Mouse (Mus musculus) midbrain, embryonic 12.5 days (tissue): ENCODE data around the gene Pdcd7. TPM values are rescaled to one million over a fixed set of nuclear protein-coding genes. Genes with fewer than 3 reads are reported as not detected.

ENCODE experiments used
- ATAC-seq: fragments of 200-750 bp; cut with Nextera tagmentation; 2 replicates; pipeline ENCODE4 v1.8.0; 2017; ENCODE audit warnings: low read depth, moderate TSS enrichment, moderate library complexity; ENCODE audit not compliant: low FRiP score
- H3K27ac ChIP-seq: fragments of 300-500 bp; sonication (generic); replicated peaks from 2 replicates; pipeline ENCODE4 v1.5.1; 2016; ENCODE audit warnings: mild to moderate bottlenecking
- H3K27me3 ChIP-seq: fragments of 300-500 bp; sonication (generic); 2 replicates; pipeline ENCODE4 v1.6.1; 2016; ENCODE audit warnings: mild to moderate bottlenecking
- H3K36me3 ChIP-seq: fragments of 300-500 bp; sonication (generic); 2 replicates; pipeline ENCODE4 v1.6.1; 2016
- H3K4me1 ChIP-seq: fragments of 300-500 bp; sonication (generic); 2 replicates; pipeline ENCODE4 v1.6.1; 2016
- H3K4me2 ChIP-seq: fragments of 300-500 bp; sonication (generic); replicated peaks from 2 replicates; pipeline ENCODE4 v1.6.1; 2016; ENCODE audit warnings: mild to moderate bottlenecking, moderate library complexity
- H3K4me3 ChIP-seq: fragments of 300-500 bp; sonication (generic); 2 replicates; pipeline ENCODE4 v1.5.1; 2016; ENCODE audit warnings: mild to moderate bottlenecking
- H3K9ac ChIP-seq: fragments of 300-500 bp; sonication (generic); replicated peaks from 2 replicates; pipeline ENCODE4 v1.6.1; 2016; ENCODE audit warnings: mild to moderate bottlenecking, moderate library complexity
- H3K9me3 ChIP-seq: fragments of 300-500 bp; sonication (generic); 2 replicates; pipeline ENCODE4 v1.6.1; 2016; ENCODE audit warnings: mild to moderate bottlenecking
- WGBS: fragments of 180-500 bp; shearing (Covaris S2); methylation state at CpG from one replicate; pipeline ENCODE4 v1.1.7; 2016; 5-methylcytosine and 5-hydroxymethylcytosine counted together
- polyA plus RNA-seq: library from polyadenylated mRNA; unstranded; fragments of >200 nt; fragmentation: Nextera tagmentation; extraction: Ambion mirVana; gene quantifications from 2 replicates; pipeline ENCODE4 v1.2.1, GENCODE M21; 2016

Pdcd7 gene
- polyA plus RNA-seq, 1 experiment from 2014 or later = 12.2 TPM

- 39% methylated on average over 8 of the region's 8 CpGs for WGBS
Observed at GRCm38 (mm10) chr9:65386373-65387140, 40.7 kb downstream of the Pdcd7 start.

DNA sequence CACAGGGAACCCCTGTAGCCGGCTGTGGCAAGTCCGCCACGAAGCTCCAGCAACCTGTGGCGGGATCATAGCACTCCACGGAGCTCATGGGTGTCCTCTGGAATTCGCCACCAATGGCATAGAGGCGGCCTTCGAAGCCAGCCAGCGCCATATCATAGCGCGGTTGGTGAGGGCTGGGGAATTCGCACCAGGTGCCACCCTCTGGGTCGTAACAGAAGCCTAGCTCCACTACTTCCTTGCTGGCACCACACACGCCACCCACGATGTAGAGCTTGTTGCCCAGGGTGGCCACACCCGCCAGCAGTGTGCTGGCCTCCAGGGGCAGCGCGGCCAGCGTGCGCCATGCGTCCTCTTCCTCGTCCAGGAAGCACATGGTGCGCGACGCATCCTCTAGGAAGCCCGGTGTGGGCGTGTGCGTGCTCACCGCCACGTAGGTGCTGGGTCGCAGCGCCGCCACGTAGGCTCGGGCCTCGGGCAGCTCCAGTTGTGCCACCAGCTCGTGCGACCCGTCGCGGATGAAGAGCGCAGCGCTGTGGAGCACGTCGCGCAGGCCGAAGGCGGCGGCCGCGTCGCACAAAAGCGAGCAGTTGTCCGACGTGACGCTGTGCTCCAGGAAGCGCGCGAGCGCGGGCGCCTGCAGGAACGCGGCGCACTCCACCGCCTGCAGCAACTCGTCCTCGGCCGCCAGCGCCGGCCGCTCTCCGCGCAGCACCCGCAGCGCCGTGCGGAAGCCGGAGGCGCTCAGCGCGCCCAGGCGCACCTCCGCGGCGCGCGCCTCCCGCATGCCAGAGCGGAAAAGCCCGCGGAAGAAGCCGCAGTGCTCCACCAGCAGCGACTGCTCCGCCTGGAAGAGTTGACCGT is 45.1 kb downstream of the Pdcd7 start:
- peak overlapping the region; percentile 42 for H3K4me3 ChIP-seq
- peaks cover 55% of the 10 kb centered on the region for H3K27me3 ChIP-seq
- peak overlapping the region; percentile 46 for H3K4me2 ChIP-seq
- no peaks in the 10 kb centered on the region for H3K9me3 ChIP-seq
- no peak overlapping the region for H3K9ac ChIP-seq
- ATAC-seq = no peak
- peaks cover 14% of the 10 kb centered on the region for H3K4me1 ChIP-seq
- no peaks in the 10 kb centered on the region for H3K36me3 ChIP-seq
- H3K27ac ChIP-seq = no peak overlapping the region
- 19% methylated on average over 95 of the region's 96 CpGs for WGBS

More at GRCm38 (mm10) chr9:65386373-65387140, 40.7 kb downstream of the Pdcd7 start:
- Histone ChIP-seq H3K27me3 (peaks cover 33% of the 10 kb centered on the region), H3K4me1 (peaks cover 14% of the 10 kb centered on the region), H3K9me3 (no peaks in the 10 kb centered on the region), H3K36me3 (no peaks in the 10 kb centered on the region), H3K9ac (no peak overlapping the region), H3K4me3 (no peak overlapping the region), H3K27ac (no peak overlapping the region), H3K4me2 (no peak overlapping the region)
- ATAC-seq = no peak

DNA sequence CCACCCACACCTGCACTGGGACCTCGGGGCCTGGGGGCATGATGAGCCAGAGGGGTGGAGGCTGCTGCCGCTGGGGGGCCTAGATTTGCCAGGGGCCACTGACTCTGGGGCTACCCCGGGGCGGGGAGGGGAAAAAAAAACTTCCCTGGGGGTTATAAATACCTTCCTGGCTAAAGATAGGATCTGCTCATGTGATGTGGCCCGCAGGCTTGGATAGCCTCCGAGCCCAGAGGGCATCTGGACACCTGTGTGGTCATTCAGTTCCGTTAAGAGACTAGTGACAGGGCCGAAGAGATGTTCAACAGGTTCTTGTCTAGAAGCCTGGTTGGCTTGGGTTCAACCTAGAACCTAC is 45.7 kb downstream of the Pdcd7 start, which contains the start of gene Kbtbd13:
TSS of gene Kbtbd13 (minus strand) at position 40 of the 352 bp plus-strand sequence.
- peaks cover 9% of the 10 kb centered on the region for H3K4me1 ChIP-seq
- no peaks in the 10 kb centered on the region for H3K9me3 ChIP-seq
- H3K27ac ChIP-seq = no peak within 1 kb of the TSS
- WGBS = 45% methylated on average over 7 of the region's 8 CpGs
- H3K9ac ChIP-seq = no peak within 1 kb of the TSS
- peak within 1 kb of the TSS; percentile 46 for H3K4me2 ChIP-seq
- H3K36me3 ChIP-seq = no peaks in the 10 kb centered on the region
- no peak for ATAC-seq
- H3K27me3 ChIP-seq = peaks cover 55% of the 10 kb centered on the region
- peak within 1 kb of the TSS; percentile 42 for H3K4me3 ChIP-seq

GRCm38 (mm10) chr9:65392638-65393364 is 46.9 kb downstream of the Pdcd7 start:
- Histone ChIP-seq H3K4me3 (no peak overlapping the region), H3K9me3 (no peaks in the 10 kb centered on the region), H3K4me2 (no peak overlapping the region), H3K36me3 (no peaks in the 10 kb centered on the region), H3K9ac (no peak overlapping the region), H3K4me1 (peaks cover 8% of the 10 kb centered on the region), H3K27ac (no peak overlapping the region), H3K27me3 (peaks cover 50% of the 10 kb centered on the region)
- ATAC-seq = no peak
- 28% methylated on average over 6 of the region's 6 CpGs for WGBS

GRCm38 (mm10) chr9:65393606-65394005 is 47.7 kb downstream of the Pdcd7 start:
- Histone ChIP-seq H3K9me3 (no peaks in the 10 kb centered on the region), H3K9ac (no peak overlapping the region), H3K27me3 (peaks cover 50% of the 10 kb centered on the region), H3K4me1 (peaks cover 15% of the 10 kb centered on the region), H3K4me3 (no peak overlapping the region), H3K36me3 (no peaks in the 10 kb centered on the region), H3K4me2 (no peak overlapping the region), H3K27ac (no peak overlapping the region)
- 46% methylated on average over 2 of the region's 2 CpGs for WGBS
- no peak for ATAC-seq

DNA sequence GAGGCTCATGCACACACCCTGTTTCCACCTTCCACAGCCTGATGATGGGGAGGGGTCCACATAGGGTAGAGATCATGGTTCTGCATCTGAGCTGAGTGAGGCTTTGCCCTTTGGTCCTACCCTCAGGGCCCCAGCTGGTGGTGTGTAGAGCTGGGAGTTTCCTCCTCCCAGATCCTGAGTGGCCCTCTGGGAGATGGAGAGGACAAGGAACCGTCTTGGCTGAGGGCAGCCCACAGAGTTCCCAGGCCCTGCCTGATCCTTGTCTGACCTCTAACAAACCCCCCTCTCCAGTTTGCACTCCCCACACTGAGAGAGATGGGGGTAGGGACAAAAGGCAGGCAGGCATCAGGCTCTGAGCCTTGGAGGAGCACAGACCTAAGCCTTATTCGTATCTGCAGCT is 48.5 kb downstream of the Pdcd7 start:
- ATAC-seq = no peak
- 68% methylated on average over 2 of the region's 2 CpGs for WGBS
- Histone ChIP-seq H3K4me3 (no peak overlapping the region), H3K27me3 (peaks cover 48% of the 10 kb centered on the region), H3K4me1 (peaks cover 17% of the 10 kb centered on the region), H3K9me3 (no peaks in the 10 kb centered on the region), H3K36me3 (no peaks in the 10 kb centered on the region), H3K27ac (no peak overlapping the region), H3K9ac (no peak overlapping the region), H3K4me2 (no peak overlapping the region)

DNA sequence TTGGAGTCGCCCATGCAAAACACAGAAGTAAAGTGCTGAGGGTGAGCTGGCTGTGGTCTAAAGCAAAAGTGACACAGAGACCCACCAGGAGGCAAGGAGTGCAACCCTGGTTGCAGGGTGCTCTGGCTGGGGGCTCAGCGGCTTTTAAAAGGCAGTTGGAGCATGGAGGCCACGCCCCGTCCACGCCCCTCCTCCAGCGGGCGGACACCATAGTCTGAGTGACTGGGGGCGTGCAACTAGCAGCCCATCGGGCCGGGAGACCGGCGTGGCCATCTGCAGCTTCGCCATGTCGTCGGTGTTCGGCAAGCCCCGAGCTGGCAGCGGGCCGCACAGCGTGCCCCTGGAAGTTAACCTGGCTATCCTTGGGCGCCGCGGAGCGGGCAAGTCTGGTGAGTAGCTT is 52.4 kb downstream of the Pdcd7 start, which contains the start of gene Rasl12:
TSS of gene Rasl12 (plus strand) at position 228 of the 400 bp plus-strand sequence.
- peak; percentile 70; the same call in 1 of the 2 replicates for ATAC-seq
- Histone ChIP-seq H3K27ac (no peak within 1 kb of the TSS), H3K27me3 (peaks cover 11% of the 10 kb centered on the region), H3K4me3 (peak within 1 kb of the TSS; percentile 52), H3K36me3 (no peaks in the 10 kb centered on the region), H3K4me1 (peaks cover 9% of the 10 kb centered on the region), H3K4me2 (peak within 1 kb of the TSS; percentile 75), H3K9me3 (no peaks in the 10 kb centered on the region), H3K9ac (peak within 1 kb of the TSS; percentile 62)
- under 1% methylated on average over 24 of the region's 24 CpGs for WGBS

DNA sequence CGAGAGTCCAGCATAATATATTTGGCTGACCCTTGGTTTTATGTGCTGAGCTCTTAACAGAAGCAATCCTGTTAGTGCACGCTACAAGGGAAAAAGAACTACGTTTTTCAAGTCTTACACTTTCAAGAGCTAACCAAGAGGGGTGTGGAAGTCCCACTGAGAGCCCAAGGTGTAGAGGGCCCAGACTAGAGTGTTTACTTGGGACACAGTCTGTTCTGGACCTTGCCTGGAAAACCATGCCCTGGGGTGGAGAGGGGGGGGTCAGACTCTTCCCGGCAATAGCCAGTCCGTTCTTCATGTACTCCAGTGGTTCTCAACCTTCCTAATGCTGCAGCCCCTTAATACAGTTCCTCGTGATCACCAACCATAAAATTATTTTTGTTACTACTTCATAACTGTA is 54.0 kb downstream of the Pdcd7 start:
- Histone ChIP-seq H3K27me3 (peaks cover 7% of the 10 kb centered on the region), H3K4me2 (no peak overlapping the region), H3K36me3 (no peaks in the 10 kb centered on the region), H3K9ac (no peak overlapping the region), H3K4me1 (peaks cover 9% of the 10 kb centered on the region), H3K27ac (no peak overlapping the region), H3K4me3 (no peak overlapping the region), H3K9me3 (no peaks in the 10 kb centered on the region)
- ATAC-seq = no peak
- 89% methylated on average over 6 of the region's 6 CpGs for WGBS

- Histone ChIP-seq H3K27ac (no peak overlapping the region), H3K9me3 (no peaks in the 10 kb centered on the region), H3K4me3 (no peak overlapping the region), H3K27me3 (peaks cover under 1% of the 10 kb centered on the region; the same call in 1 of the 2 replicates), H3K4me2 (no peak overlapping the region), H3K4me1 (no peaks in the 10 kb centered on the region), H3K9ac (no peak overlapping the region), H3K36me3 (no peaks in the 10 kb centered on the region)
- no peak for ATAC-seq
- 78% methylated on average over 15 of the region's 15 CpGs for WGBS
Observed at GRCm38 (mm10) chr9:65404331-65405183, 58.7 kb downstream of the Pdcd7 start.

DNA sequence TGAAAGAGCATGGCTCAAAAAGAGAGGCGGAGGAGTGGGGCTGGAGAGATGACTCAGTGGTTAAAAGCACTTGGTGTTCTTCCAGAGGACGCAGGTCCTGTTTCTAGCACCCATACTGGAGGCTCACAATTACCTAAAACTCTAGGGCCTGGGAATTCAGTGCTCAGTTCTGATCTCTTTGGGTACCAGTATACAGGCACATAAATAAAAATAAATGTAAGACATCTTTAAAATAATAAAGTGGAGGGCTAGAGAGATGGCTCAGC is 59.2 kb downstream of the Pdcd7 start:
- H3K36me3 ChIP-seq = no peaks in the 10 kb centered on the region
- no peak for ATAC-seq
- H3K4me2 ChIP-seq = no peak overlapping the region
- no peak overlapping the region for H3K9ac ChIP-seq
- H3K27ac ChIP-seq = no peak overlapping the region
- no peaks in the 10 kb centered on the region for H3K9me3 ChIP-seq
- H3K4me1 ChIP-seq = no peaks in the 10 kb centered on the region
- no peak overlapping the region for H3K4me3 ChIP-seq
- 90% methylated on average over 2 of the region's 2 CpGs for WGBS
- no peaks in the 10 kb centered on the region for H3K27me3 ChIP-seq

- Histone ChIP-seq H3K4me3 (no peak overlapping the region), H3K27ac (no peak overlapping the region), H3K27me3 (no peaks in the 10 kb centered on the region), H3K9ac (no peak overlapping the region), H3K36me3 (no peaks in the 10 kb centered on the region), H3K4me1 (no peaks in the 10 kb centered on the region), H3K9me3 (no peaks in the 10 kb centered on the region), H3K4me2 (no peak overlapping the region)
- 85% methylated on average over 5 of the region's 5 CpGs for WGBS
- no peak for ATAC-seq
Observed at GRCm38 (mm10) chr9:65407327-65407726, 61.4 kb downstream of the Pdcd7 start.
